Mouse (Mus musculus) embryonic facial prominence, embryonic 15.5 days (tissue): ENCODE results near the gene Cgref1. TPM values are rescaled to one million over a fixed set of nuclear protein-coding genes. Genes with fewer than 3 reads are reported as not detected.

Experiments
- ATAC-seq: fragments of 200-750 bp; cut with Nextera tagmentation; 2 replicates; pipeline ENCODE4 v1.8.0; 2017; ENCODE audit warnings: low read depth, moderate TSS enrichment; ENCODE audit not compliant: insufficient number of reproducible peaks, low FRiP score, low TSS enrichment
- H3K27ac ChIP-seq: fragments of 300-500 bp; sonication (generic); replicated peaks from 2 replicates; pipeline ENCODE4 v1.5.1; 2015; ENCODE audit warnings: mild to moderate bottlenecking, inconsistent platforms
- H3K27me3 ChIP-seq: fragments of 300-500 bp; sonication (generic); 2 replicates; pipeline ENCODE4 v1.6.1; 2015; ENCODE audit warnings: inconsistent platforms
- H3K36me3 ChIP-seq: fragments of 300-500 bp; sonication (generic); 2 replicates; pipeline ENCODE4 v1.6.1; 2015; ENCODE audit warnings: mild to moderate bottlenecking, inconsistent platforms
- H3K4me1 ChIP-seq: fragments of 300-500 bp; sonication (generic); 2 replicates; pipeline ENCODE4 v1.6.1; 2015; ENCODE audit warnings: inconsistent platforms
- H3K4me2 ChIP-seq: fragments of 300-500 bp; sonication (generic); replicated peaks from 2 replicates; pipeline ENCODE4 v1.6.1; 2015; ENCODE audit warnings: mild to moderate bottlenecking, inconsistent platforms
- H3K4me3 ChIP-seq: fragments of 300-500 bp; sonication (generic); replicated peaks from 2 replicates; pipeline ENCODE4 v1.5.1; 2015; ENCODE audit warnings: mild to moderate bottlenecking, inconsistent platforms
- H3K9ac ChIP-seq: fragments of 300-500 bp; sonication (generic); 2 replicates; pipeline ENCODE4 v1.6.1; 2015; ENCODE audit warnings: inconsistent platforms
- H3K9me3 ChIP-seq: fragments of 300-500 bp; sonication (generic); replicated peaks from 2 replicates; pipeline ENCODE4 v1.6.1; 2016; ENCODE audit warnings: inconsistent platforms
- WGBS: fragments of 180-500 bp; shearing (Covaris S2); methylation state at CpG from one replicate; pipeline ENCODE4 v1.1.7; 2015; 5-methylcytosine and 5-hydroxymethylcytosine counted together
- polyA plus RNA-seq: library from polyadenylated mRNA; unstranded; fragments of >200 nt; fragmentation: Nextera tagmentation; extraction: Ambion mirVana; gene quantifications from 2 replicates; pipeline ENCODE4 v1.2.1, GENCODE M21; 2015

The Cgref1 gene
- polyA plus RNA-seq, 1 experiment from 2014 or later: 34.0 TPM

GRCm38 (mm10) chr5:30916841-30917240, 28.6 kb downstream of the Cgref1 start:
- 91% methylated on average over 9 of the region's 9 CpGs for WGBS
- Histone ChIP-seq H3K4me3 (no peak overlapping the region), H3K4me1 (peaks cover 81% of the 10 kb centered on the region), H3K9me3 (no peaks in the 10 kb centered on the region), H3K4me2 (no peak overlapping the region), H3K9ac (no peak overlapping the region), H3K36me3 (peaks cover 43% of the 10 kb centered on the region), H3K27me3 (no peaks in the 10 kb centered on the region), H3K27ac (peak overlapping the region; percentile 73)
- no peak for ATAC-seq

- Histone ChIP-seq H3K27ac (peak overlapping the region; percentile 95), H3K4me1 (peaks cover 81% of the 10 kb centered on the region), H3K4me3 (peak overlapping the region; percentile 55), H3K9ac (peak overlapping the region; percentile 53; the same call in 1 of the 2 replicates), H3K36me3 (peaks cover 43% of the 10 kb centered on the region), H3K9me3 (no peaks in the 10 kb centered on the region), H3K4me2 (peak overlapping the region; percentile 70), H3K27me3 (no peaks in the 10 kb centered on the region)
- ATAC-seq: peak; percentile 64
- 3% methylated on average over 7 of the region's 7 CpGs for WGBS
Measured at GRCm38 (mm10) chr5:30915974-30916433, 29.4 kb downstream of the Cgref1 start.

GRCm38 (mm10) chr5:30915456-30915855, 29.9 kb downstream of the Cgref1 start:
- Histone ChIP-seq H3K27ac (peak overlapping the region; percentile 95), H3K27me3 (no peaks in the 10 kb centered on the region), H3K9ac (peak overlapping the region; percentile 53), H3K4me3 (peak overlapping the region; percentile 55), H3K4me2 (peak overlapping the region; percentile 70), H3K36me3 (peaks cover 41% of the 10 kb centered on the region), H3K4me1 (peaks cover 81% of the 10 kb centered on the region), H3K9me3 (no peaks in the 10 kb centered on the region)
- peak; percentile 0; the same call in 1 of the 2 replicates for ATAC-seq
- WGBS: 16% methylated on average over 9 of the region's 9 CpGs

GRCm38 (mm10) chr5:30914849-30915248, 30.5 kb downstream of the Cgref1 start:
- H3K27ac ChIP-seq: peak overlapping the region; percentile 95
- no peaks in the 10 kb centered on the region for H3K27me3 ChIP-seq
- peak overlapping the region; percentile 70 for H3K4me2 ChIP-seq
- no peak for ATAC-seq
- peaks cover 35% of the 10 kb centered on the region for H3K36me3 ChIP-seq
- H3K9me3 ChIP-seq: no peaks in the 10 kb centered on the region
- H3K4me1 ChIP-seq: peaks cover 79% of the 10 kb centered on the region
- WGBS: 27% methylated on average over 6 of the region's 6 CpGs
- H3K9ac ChIP-seq: peak overlapping the region; percentile 53
- H3K4me3 ChIP-seq: peak overlapping the region; percentile 55

- Histone ChIP-seq H3K36me3 (peaks cover 28% of the 10 kb centered on the region), H3K4me2 (peak overlapping the region; percentile 70), H3K4me1 (peaks cover 83% of the 10 kb centered on the region), H3K27ac (peak overlapping the region; percentile 95), H3K9me3 (no peaks in the 10 kb centered on the region), H3K9ac (peak overlapping the region; percentile 53), H3K4me3 (peak overlapping the region; percentile 55), H3K27me3 (no peaks in the 10 kb centered on the region)
- ATAC-seq: no peak
- 33% methylated on average over 7 of the region's 7 CpGs for WGBS
Measured at GRCm38 (mm10) chr5:30914101-30914635, 31.2 kb downstream of the Cgref1 start.

GRCm38 (mm10) chr5:30913060-30913841, 32.1 kb downstream of the Cgref1 start, which contains the start of gene Emilin1:
Gene Emilin1, plus strand, starts transcription at chr5:30913402.
- H3K27ac ChIP-seq: peak within 1 kb of the TSS; percentile 95
- H3K9ac ChIP-seq: peak within 1 kb of the TSS; percentile 53
- peaks cover 83% of the 10 kb centered on the region for H3K4me1 ChIP-seq
- 13% methylated on average over 12 of the region's 13 CpGs for whole genome bisulfite sequencing
- peak within 1 kb of the TSS; percentile 70 for H3K4me2 ChIP-seq
- no peaks in the 10 kb centered on the region for H3K9me3 ChIP-seq
- ATAC-seq: peak; percentile 84
- H3K4me3 ChIP-seq: peak within 1 kb of the TSS; percentile 55
- H3K36me3 ChIP-seq: peaks cover 19% of the 10 kb centered on the region
- no peaks in the 10 kb centered on the region for H3K27me3 ChIP-seq

- WGBS: 38% methylated on average over 5 of the region's 5 CpGs
- H3K9ac ChIP-seq: no peak overlapping the region
- H3K9me3 ChIP-seq: no peaks in the 10 kb centered on the region
- peaks cover 8% of the 10 kb centered on the region for H3K36me3 ChIP-seq
- no peak overlapping the region for H3K4me3 ChIP-seq
- no peaks in the 10 kb centered on the region for H3K27me3 ChIP-seq
- H3K4me2 ChIP-seq: peak overlapping the region; percentile 70
- ATAC-seq: no peak
- peaks cover 77% of the 10 kb centered on the region for H3K4me1 ChIP-seq
- peak overlapping the region; percentile 95 for H3K27ac ChIP-seq
Measured at GRCm38 (mm10) chr5:30912156-30912555, 33.2 kb downstream of the Cgref1 start.

DNA sequence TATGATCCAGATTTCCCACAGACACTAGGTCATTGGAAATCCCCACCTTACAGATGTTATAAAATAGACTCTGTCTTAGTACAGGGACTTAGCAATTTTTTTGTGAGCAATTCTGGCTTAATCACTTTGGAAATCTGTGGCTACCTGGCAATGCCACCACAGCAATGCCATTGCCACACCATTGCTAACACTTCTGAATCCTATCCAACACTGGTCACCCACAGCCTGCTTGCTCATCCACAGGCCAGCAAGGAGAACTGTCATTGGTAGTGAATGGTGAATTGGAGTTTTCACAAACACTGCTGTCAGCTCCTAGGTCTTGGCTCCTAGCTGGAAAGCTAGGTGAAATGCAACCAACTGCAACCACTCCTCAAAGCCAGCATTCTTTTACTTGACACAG, 34.9 kb downstream of the Cgref1 start:
- ATAC-seq: no peak
- peaks cover under 1% of the 10 kb centered on the region; the same call in 1 of the 2 replicates for H3K36me3 ChIP-seq
- no peaks in the 10 kb centered on the region for H3K9me3 ChIP-seq
- H3K4me2 ChIP-seq: no peak overlapping the region
- no peaks in the 10 kb centered on the region for H3K27me3 ChIP-seq
- H3K4me3 ChIP-seq: no peak overlapping the region
- peaks cover 77% of the 10 kb centered on the region for H3K4me1 ChIP-seq
- no peak overlapping the region for H3K9ac ChIP-seq
- peak overlapping the region; percentile 66; the same call in 1 of the 2 replicates for H3K27ac ChIP-seq

- no peak overlapping the region for H3K4me2 ChIP-seq
- no peak for ATAC-seq
- no peak overlapping the region for H3K4me3 ChIP-seq
- H3K27me3 ChIP-seq: no peaks in the 10 kb centered on the region
- peak overlapping the region; percentile 96 for H3K27ac ChIP-seq
- H3K36me3 ChIP-seq: peaks cover 6% of the 10 kb centered on the region; the same call in 1 of the 2 replicates
- no peaks in the 10 kb centered on the region for H3K9me3 ChIP-seq
- peaks cover 78% of the 10 kb centered on the region for H3K4me1 ChIP-seq
- WGBS: 81% methylated on average over 7 of the region's 7 CpGs
- no peak overlapping the region for H3K9ac ChIP-seq
Measured at GRCm38 (mm10) chr5:30909863-30910262, 35.5 kb downstream of the Cgref1 start.

GRCm38 (mm10) chr5:30909300-30909659, 36.1 kb downstream of the Cgref1 start:
- Histone ChIP-seq H3K4me3 (no peak overlapping the region), H3K27ac (peak overlapping the region; percentile 96), H3K4me2 (no peak overlapping the region; the same call in 1 of the 2 replicates), H3K27me3 (no peaks in the 10 kb centered on the region), H3K4me1 (peaks cover 73% of the 10 kb centered on the region), H3K9ac (no peak overlapping the region), H3K36me3 (peaks cover 12% of the 10 kb centered on the region), H3K9me3 (no peaks in the 10 kb centered on the region)
- 37% methylated on average over 7 of the region's 7 CpGs for WGBS
- no peak for ATAC-seq

GRCm38 (mm10) chr5:30908426-30909299, 36.7 kb downstream of the Cgref1 start:
- Histone ChIP-seq H3K36me3 (peaks cover 18% of the 10 kb centered on the region), H3K4me3 (peak overlapping the region; percentile 79), H3K4me2 (peak overlapping the region; percentile 80), H3K27ac (peak overlapping the region; percentile 96), H3K9me3 (no peaks in the 10 kb centered on the region), H3K27me3 (no peaks in the 10 kb centered on the region), H3K9ac (peak overlapping the region; percentile 37; the same call in 1 of the 2 replicates), H3K4me1 (peaks cover 71% of the 10 kb centered on the region)
- peak; percentile 27 for ATAC-seq
- 27% methylated on average over 13 of the region's 13 CpGs for WGBS
